Mouse (Mus musculus): ENCODE measurements at regions not wholly inside any gene's neighbourhood (a gene's known extent, or its start where the extent isn't known, plus 50 kb on each side); places are given as distances from the start of the nearest gene placed in this dataset.

- Histone ChIP-seq H3K79me2 (ENCODE audit: control insufficient read depth, insufficient read depth) (no peaks in the 10 kb centered on the region), H3K27me3 (ENCODE audit: control insufficient read depth, insufficient read depth, insufficient read length) (no peaks in the 10 kb centered on the region), H3K4me3 (no peak overlapping the region), H3K4me2 (ENCODE audit: low read depth) (no peak overlapping the region), H3K36me3 (ENCODE audit: control insufficient read depth, insufficient read depth) (no peaks in the 10 kb centered on the region), H3ac (ENCODE audit: control insufficient read depth, insufficient read length) (no peak overlapping the region)
- TF ChIP-seq POLR2A (IDR thresholded peaks at IDR 0.05; ENCODE audit: insufficient read length, low read depth) (no peak), TCF3 (IDR thresholded peaks at IDR 0.05; ENCODE audit: insufficient read length, low read depth) (no peak), TCF12 (IDR thresholded peaks at IDR 0.05; ENCODE audit: insufficient read depth, poor library complexity, severe bottlenecking) (no peak), MYOG (IDR thresholded peaks at IDR 0.05; ENCODE audit: control insufficient read depth in 1 of 3, insufficient read depth in 1 of 3, insufficient read length in 2 of 3, low read depth in 2 of 3) (no peak), MYOD1 (IDR thresholded peaks at IDR 0.05; ENCODE audit: control insufficient read depth in 1 of 3, insufficient read length in 2 of 3, low read depth in 2 of 3) (no peak), SRF (IDR thresholded peaks at IDR 0.05; ENCODE audit: control insufficient read depth, insufficient read length, low read depth) (no peak), E2F4 (IDR thresholded peaks at IDR 0.05; ENCODE audit: insufficient read depth) (no peak), USF1 (IDR thresholded peaks at IDR 0.05; ENCODE audit: low read depth) (no peak), MAX (IDR thresholded peaks at IDR 0.05; ENCODE audit: low read depth) (no peak), CEBPB (IDR thresholded peaks at IDR 0.05; ENCODE audit: insufficient read depth, poor library complexity, severe bottlenecking) (no peak), REST (IDR thresholded peaks at IDR 0.05; ENCODE audit: insufficient read depth, insufficient read length) (no peak), POLR2AphosphoS2 (IDR thresholded peaks at IDR 0.05; ENCODE audit: insufficient read length, low read depth) (no peak)
These were observed 232.7 kb upstream of the Atxn7l3b start for GRCm38 (mm10) chr10:113161486-113161885.

GRCm38 (mm10) chr10:113160055-113160454 is 231.3 kb upstream of the Atxn7l3b start:
- TF ChIP-seq E2F4 (IDR thresholded peaks at IDR 0.05; ENCODE audit: insufficient read depth) (no peak), CEBPB (IDR thresholded peaks at IDR 0.05; ENCODE audit: insufficient read depth, poor library complexity, severe bottlenecking) (no peak), MYOD1 (IDR thresholded peaks at IDR 0.05; ENCODE audit: control insufficient read depth in 1 of 3, insufficient read length in 2 of 3, low read depth in 2 of 3) (no peak), USF1 (IDR thresholded peaks at IDR 0.05; ENCODE audit: low read depth) (no peak), MAX (IDR thresholded peaks at IDR 0.05; ENCODE audit: low read depth) (no peak), TCF12 (IDR thresholded peaks at IDR 0.05; ENCODE audit: insufficient read depth, poor library complexity, severe bottlenecking) (no peak), REST (IDR thresholded peaks at IDR 0.05; ENCODE audit: insufficient read depth, insufficient read length) (no peak), POLR2A (IDR thresholded peaks at IDR 0.05; ENCODE audit: insufficient read length, low read depth) (no peak), SRF (IDR thresholded peaks at IDR 0.05; ENCODE audit: control insufficient read depth, insufficient read length, low read depth) (no peak), MYOG (IDR thresholded peaks at IDR 0.05; ENCODE audit: control insufficient read depth in 1 of 3, insufficient read depth in 1 of 3, insufficient read length in 2 of 3, low read depth in 2 of 3) (no peak)
- H3K4me3 ChIP-seq = no peak overlapping the region

GRCm38 (mm10) chr10:113158988-113159387 is 230.2 kb upstream of the Atxn7l3b start:
- H3K79me2 ChIP-seq (ENCODE audit: control insufficient read depth, insufficient read depth) = no peaks in the 10 kb centered on the region
- H3K36me3 ChIP-seq (ENCODE audit: control insufficient read depth, insufficient read depth) = no peaks in the 10 kb centered on the region
- no peak overlapping the region for H3K4me2 ChIP-seq (ENCODE audit: low read depth)
- no peaks in the 10 kb centered on the region for H3K27me3 ChIP-seq (ENCODE audit: control insufficient read depth, insufficient read depth, insufficient read length)
- TF ChIP-seq E2F4 (IDR thresholded peaks at IDR 0.05; ENCODE audit: insufficient read depth) = no peak
- no peak for TF ChIP-seq USF1 (IDR thresholded peaks at IDR 0.05; ENCODE audit: low read depth)
- TF ChIP-seq SRF (IDR thresholded peaks at IDR 0.05; ENCODE audit: control insufficient read depth, insufficient read length, low read depth) = no peak
- no peak for TF ChIP-seq CEBPB (IDR thresholded peaks at IDR 0.05; ENCODE audit: insufficient read depth, poor library complexity, severe bottlenecking)
- TF ChIP-seq TCF12 (IDR thresholded peaks at IDR 0.05; ENCODE audit: insufficient read depth, poor library complexity, severe bottlenecking) = no peak
- no peak for TF ChIP-seq TCF3 (IDR thresholded peaks at IDR 0.05; ENCODE audit: insufficient read length, low read depth)
- no peak for TF ChIP-seq REST (IDR thresholded peaks at IDR 0.05; ENCODE audit: insufficient read depth, insufficient read length)
- TF ChIP-seq MAX (IDR thresholded peaks at IDR 0.05; ENCODE audit: low read depth) = no peak
- no peak for TF ChIP-seq POLR2AphosphoS2 (IDR thresholded peaks at IDR 0.05; ENCODE audit: insufficient read length, low read depth)
- TF ChIP-seq MYOG (IDR thresholded peaks at IDR 0.05; ENCODE audit: control insufficient read depth in 1 of 3, insufficient read depth in 1 of 3, insufficient read length in 2 of 3, low read depth in 2 of 3) = no peak
- no peak for TF ChIP-seq MYOD1 (IDR thresholded peaks at IDR 0.05; ENCODE audit: control insufficient read depth in 1 of 3, insufficient read length in 2 of 3, low read depth in 2 of 3)
- TF ChIP-seq POLR2A (IDR thresholded peaks at IDR 0.05; ENCODE audit: insufficient read length, low read depth) = no peak
- H3ac ChIP-seq (ENCODE audit: control insufficient read depth, insufficient read length) = no peak overlapping the region
- no peak overlapping the region for H3K4me3 ChIP-seq

More at GRCm38 (mm10) chr10:113160055-113160454, 231.3 kb upstream of the Atxn7l3b start:
- Histone ChIP-seq H3K4me2 (ENCODE audit: low read depth) (no peak overlapping the region), H3K79me2 (ENCODE audit: control insufficient read depth, insufficient read depth) (no peaks in the 10 kb centered on the region), H3K27me3 (ENCODE audit: control insufficient read depth, insufficient read depth, insufficient read length) (no peaks in the 10 kb centered on the region), H3ac (ENCODE audit: control insufficient read depth, insufficient read length) (no peak overlapping the region), H3K36me3 (ENCODE audit: control insufficient read depth, insufficient read depth) (no peaks in the 10 kb centered on the region)

GRCm38 (mm10) chr10:113141606-113142005 is 212.8 kb upstream of the Atxn7l3b start:
- Histone ChIP-seq H3K4me3 (no peak overlapping the region), H3K36me3 (ENCODE audit: control insufficient read depth, insufficient read depth) (no peaks in the 10 kb centered on the region), H3K27me3 (ENCODE audit: control insufficient read depth, insufficient read depth, insufficient read length) (no peaks in the 10 kb centered on the region), H3K79me2 (ENCODE audit: control insufficient read depth, insufficient read depth) (no peaks in the 10 kb centered on the region), H3K4me2 (ENCODE audit: low read depth) (no peak overlapping the region), H3ac (ENCODE audit: control insufficient read depth, insufficient read length) (no peak overlapping the region)
- TF ChIP-seq E2F4 (IDR thresholded peaks at IDR 0.05; ENCODE audit: insufficient read depth) (no peak), TCF12 (IDR thresholded peaks at IDR 0.05; ENCODE audit: insufficient read depth, poor library complexity, severe bottlenecking) (no peak), MAX (IDR thresholded peaks at IDR 0.05; ENCODE audit: low read depth) (no peak)

GRCm38 (mm10) chr10:113114999-113115398 is 186.2 kb upstream of the Atxn7l3b start:
- Histone ChIP-seq H3K79me2 (ENCODE audit: control insufficient read depth, insufficient read depth) (no peaks in the 10 kb centered on the region), H3K36me3 (ENCODE audit: control insufficient read depth, insufficient read depth) (no peaks in the 10 kb centered on the region), H3K4me3 (no peak overlapping the region), H3K4me2 (ENCODE audit: low read depth) (no peak overlapping the region), H3K27me3 (ENCODE audit: control insufficient read depth, insufficient read depth, insufficient read length) (no peaks in the 10 kb centered on the region), H3ac (ENCODE audit: control insufficient read depth, insufficient read length) (no peak overlapping the region)
- no peak for TF ChIP-seq POLR2A (IDR thresholded peaks at IDR 0.05; ENCODE audit: insufficient read length, low read depth)
- no peak for TF ChIP-seq SRF (IDR thresholded peaks at IDR 0.05; ENCODE audit: control insufficient read depth, insufficient read length, low read depth)
- TF ChIP-seq MYOG (IDR thresholded peaks at IDR 0.05; ENCODE audit: control insufficient read depth in 1 of 3, insufficient read depth in 1 of 3, insufficient read length in 2 of 3, low read depth in 2 of 3) = no peak
- TF ChIP-seq CEBPB (IDR thresholded peaks at IDR 0.05; ENCODE audit: insufficient read depth, poor library complexity, severe bottlenecking) = no peak
- no peak for TF ChIP-seq POLR2AphosphoS2 (IDR thresholded peaks at IDR 0.05; ENCODE audit: insufficient read length, low read depth)
- TF ChIP-seq USF1 (IDR thresholded peaks at IDR 0.05; ENCODE audit: low read depth) = no peak
- no peak for TF ChIP-seq TCF3 (IDR thresholded peaks at IDR 0.05; ENCODE audit: insufficient read length, low read depth)
- no peak for TF ChIP-seq MAX (IDR thresholded peaks at IDR 0.05; ENCODE audit: low read depth)

Measured in myocyte (in vitro differentiated cells).